Mouse (Mus musculus) G1E (cell line): ENCODE measurements around the gene Vmn1r168. TPM values are rescaled to one million over a fixed set of nuclear protein-coding genes. Genes with fewer than 3 reads are reported as not detected.
"Not testable (repeated sequence)": the region's sequence is repeated elsewhere in the genome, so short reads cannot be mapped to it uniquely, and the experiment has no call there.

Experiments used
- ATAC-seq: 2 replicates; pipeline ENCODE4 v1.8.0; 2016; ENCODE audit warnings: mild to moderate bottlenecking; ENCODE audit not compliant: insufficient number of reproducible peaks, poor library complexity, low FRiP score, severe bottlenecking; ENCODE audit errors: extremely low read depth
- DNase-seq: peaks from one replicate; pipeline ENCODE4 v3.0.0; 2012; ENCODE audit warnings: low spot score
- H3K27me3 ChIP-seq: 2 replicates; pipeline ENCODE4 v1.6.1; 2012; ENCODE audit warnings: mild to moderate bottlenecking, low read length, inconsistent platforms; ENCODE audit not compliant: insufficient read depth
- H3K36me3 ChIP-seq: replicated peaks from 2 replicates; pipeline ENCODE3; 2012; ENCODE audit warnings: mild to moderate bottlenecking, inconsistent platforms
- H3K4me1 ChIP-seq: 2 replicates; pipeline ENCODE4 v1.6.1; 2012; ENCODE audit warnings: low read depth, low read length, inconsistent platforms, mixed read lengths; ENCODE audit not compliant: insufficient read depth
- H3K4me3 ChIP-seq: 2 replicates; pipeline ENCODE4 v1.5.1; 2012; ENCODE audit warnings: low read depth, mild to moderate bottlenecking, inconsistent platforms, low read length, moderate library complexity, mixed read lengths
- H3K9me3 ChIP-seq: replicated peaks from 2 replicates; pipeline ENCODE4 v1.6.1; 2012; ENCODE audit warnings: inconsistent platforms
- polyA plus RNA-seq: library from polyadenylated mRNA; stranded (reverse); fragments of >175 nt; gene quantifications from 2 replicates; pipeline ENCODE4 v1.2.3, GENCODE M21; 2012
- total RNA-seq, 2 experiments: library from RNA; stranded (forward) in 1 of 2; stranded (reverse) in 1 of 2; fragments of 200-1000 nt in 1 of 2; fragments of >200 nt in 1 of 2; fragmentation: Nextera tagmentation in 1 of 2; gene quantifications; 2 replicates each; pipeline ENCODE4 v1.2.3; 2014 to 2017

Vmn1r168 gene
- not detected in 2 replicates for total RNA-seq (2014; fragmentation: Nextera tagmentation)
- 0.17 and 0.60 TPM in 2 replicates for total RNA-seq (2017)
- polyA plus RNA-seq, result not detected in 2 replicates

GRCm38 (mm10) chr7:23539432-23539831 lies at the start of gene Vmn1r168:
Gene Vmn1r168, plus strand, starts transcription at chr7:23539732.
- H3K4me1 ChIP-seq, H3K9me3 ChIP-seq, H3K27me3 ChIP-seq, H3K4me3 ChIP-seq, ATAC-seq, H3K36me3 ChIP-seq, DNase-seq: not testable (repeated sequence)

- H3K9me3 ChIP-seq, H3K36me3 ChIP-seq, DNase-seq, ATAC-seq, H3K4me3 ChIP-seq, H3K27me3 ChIP-seq, H3K4me1 ChIP-seq: not testable (repeated sequence)
Observed at GRCm38 (mm10) chr7:23507106-23507505, 32.4 kb upstream of the Vmn1r168 start, which contains the start of gene Vmn1r167. Gene Vmn1r167, minus strand, starts transcription at chr7:23507206.

GRCm38 (mm10) chr7:23575226-23575625 lies 35.7 kb downstream of the Vmn1r168 start, which contains the start of gene Vmn1r169:
Gene Vmn1r169, plus strand, starts transcription at chr7:23575526.
- not testable (repeated sequence) for ATAC-seq, H3K27me3 ChIP-seq, H3K4me1 ChIP-seq, H3K9me3 ChIP-seq, H3K4me3 ChIP-seq, DNase-seq, H3K36me3 ChIP-seq

Other genes starting within 250 kb of the Vmn1r168 start
- not detected in 2 replicates for gene Nlrp4e, start 238.5 kb upstream of the Vmn1r168 start, total RNA-seq (2014; fragmentation: Nextera tagmentation)
- 0.06 and 0.16 TPM in 2 replicates for gene Nlrp4e, start 238.5 kb upstream of the Vmn1r168 start, total RNA-seq (2017)
- not detected in 2 replicates for gene Nlrp4e, start 238.5 kb upstream of the Vmn1r168 start, polyA plus RNA-seq
- not detected in 2 replicates for gene Nlrp5, start 153.8 kb upstream of the Vmn1r168 start, total RNA-seq (2014; fragmentation: Nextera tagmentation)
- 0.05 and 0.06 TPM in 2 replicates for gene Nlrp5, start 153.8 kb upstream of the Vmn1r168 start, total RNA-seq (2017)
- not detected in 2 replicates for gene Nlrp5, start 153.8 kb upstream of the Vmn1r168 start, polyA plus RNA-seq
- gene Vmn1r167, start 32.5 kb upstream of the Vmn1r168 start, total RNA-seq (2014; fragmentation: Nextera tagmentation), result not detected in 2 replicates
- gene Vmn1r167, start 32.5 kb upstream of the Vmn1r168 start, total RNA-seq (2017), result 0.05 TPM in 1 of 2 replicates, not detected in the other
- not detected in 2 replicates for gene Vmn1r167, start 32.5 kb upstream of the Vmn1r168 start, polyA plus RNA-seq
- gene Vmn1r169, start 35.8 kb downstream of the Vmn1r168 start, total RNA-seq (2014; fragmentation: Nextera tagmentation), result not detected in 2 replicates
- gene Vmn1r169, start 35.8 kb downstream of the Vmn1r168 start, total RNA-seq (2017), result 0.11 TPM in 1 of 2 replicates, not detected in the other
- not detected in 2 replicates for gene Vmn1r169, start 35.8 kb downstream of the Vmn1r168 start, polyA plus RNA-seq
- not detected in 2 replicates for gene Vmn1r170, start 66.4 kb downstream of the Vmn1r168 start, total RNA-seq (2014; fragmentation: Nextera tagmentation)
- not detected in 2 replicates for gene Vmn1r170, start 66.4 kb downstream of the Vmn1r168 start, total RNA-seq (2017)
- not detected in 2 replicates for gene Vmn1r170, start 66.4 kb downstream of the Vmn1r168 start, polyA plus RNA-seq
- gene Vmn1r171, start 91.0 kb downstream of the Vmn1r168 start, total RNA-seq (2014; fragmentation: Nextera tagmentation), result not detected in 2 replicates
- gene Vmn1r171, start 91.0 kb downstream of the Vmn1r168 start, total RNA-seq (2017), result 0.23 TPM in 1 of 2 replicates, not detected in the other
- gene Vmn1r171, start 91.0 kb downstream of the Vmn1r168 start, polyA plus RNA-seq, result not detected in 2 replicates
- gene Vmn1r172, start 118.6 kb downstream of the Vmn1r168 start, total RNA-seq (2014; fragmentation: Nextera tagmentation), result not detected in 2 replicates
- gene Vmn1r172, start 118.6 kb downstream of the Vmn1r168 start, total RNA-seq (2017), result 0.11 TPM in 1 of 2 replicates, not detected in the other
- not detected in 2 replicates for gene Vmn1r172, start 118.6 kb downstream of the Vmn1r168 start, polyA plus RNA-seq
- not detected in 2 replicates for gene Vmn1r173, start 161.0 kb downstream of the Vmn1r168 start, total RNA-seq (2014; fragmentation: Nextera tagmentation)
- gene Vmn1r173, start 161.0 kb downstream of the Vmn1r168 start, total RNA-seq (2017), result 0.05 and 0.12 TPM in 2 replicates
- not detected in 2 replicates for gene Vmn1r173, start 161.0 kb downstream of the Vmn1r168 start, polyA plus RNA-seq
- not detected in 2 replicates for gene Vmn1r174, start 212.5 kb downstream of the Vmn1r168 start, total RNA-seq (2014; fragmentation: Nextera tagmentation)
- 0.06 and 0.60 TPM in 2 replicates for gene Vmn1r174, start 212.5 kb downstream of the Vmn1r168 start, total RNA-seq (2017)
- not detected in 2 replicates for gene Vmn1r174, start 212.5 kb downstream of the Vmn1r168 start, polyA plus RNA-seq